Mouse (Mus musculus): ENCODE results near the gene Vamp8.

Vamp8 gene

DNA sequence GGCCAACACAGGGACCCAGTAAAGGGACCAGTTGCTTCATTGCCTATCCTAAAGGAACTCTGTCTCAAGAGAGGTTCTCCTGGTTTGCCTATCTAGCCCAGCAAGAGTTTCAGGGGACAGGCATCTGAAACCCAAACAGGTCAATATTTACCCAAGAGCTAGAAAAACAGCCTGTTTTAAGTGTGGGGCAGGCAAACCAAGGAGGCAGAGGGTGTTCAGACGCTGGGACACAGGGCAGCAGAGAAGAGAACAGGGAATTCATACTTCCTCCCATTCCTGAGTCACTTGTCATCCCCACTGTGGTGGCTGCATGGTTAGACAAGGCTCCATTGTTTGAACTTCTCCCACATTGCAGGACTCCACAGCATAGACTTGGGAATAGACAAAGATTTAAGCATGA, 18.9 kb downstream of the Vamp8 start:
- DNase-seq (ENCODE audit: low spot score) = no peak

DNA sequence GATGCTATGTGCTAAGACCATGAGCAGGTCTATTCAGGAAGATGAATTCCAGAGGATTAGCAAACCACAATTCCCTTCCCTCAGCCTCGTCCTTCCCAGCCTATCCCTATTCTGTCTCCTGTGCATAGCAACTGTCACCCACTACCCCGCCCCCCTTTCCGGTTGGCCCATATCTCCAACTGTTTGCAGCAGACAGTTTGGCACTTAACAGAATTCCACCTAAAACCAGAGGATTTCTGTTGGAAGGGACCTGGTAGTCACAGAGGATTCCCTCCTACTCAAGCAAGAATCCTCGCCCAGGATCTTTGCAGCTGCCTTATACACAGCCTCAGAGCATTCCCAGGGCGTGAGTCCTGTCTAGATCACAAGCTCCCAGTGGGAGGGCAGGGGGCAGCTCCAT, 19.4 kb downstream of the Vamp8 start:
- peak; percentile 65 for DNase-seq (ENCODE audit: low spot score)

DNA sequence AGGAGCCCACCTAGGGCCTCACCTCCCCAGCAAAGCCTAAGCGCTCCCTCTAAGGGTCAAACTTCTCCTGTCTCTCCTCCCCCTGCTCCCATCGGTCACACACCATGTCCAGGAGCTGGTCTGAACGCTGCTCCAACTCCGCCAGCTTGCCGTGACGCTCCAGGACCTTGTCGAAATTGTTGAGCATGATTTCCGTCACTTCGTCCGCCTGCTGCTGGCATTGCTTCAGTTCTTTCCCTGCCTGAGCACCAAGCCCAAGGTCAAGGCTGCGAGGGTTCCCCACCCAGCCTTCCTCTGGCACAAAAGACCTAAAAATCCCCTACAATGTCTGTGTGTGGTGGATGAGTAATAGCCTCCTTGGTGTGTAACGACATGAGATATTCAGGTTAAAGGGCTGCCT, 20.4 kb downstream of the Vamp8 start:
- peak; percentile 54 for DNase-seq (ENCODE audit: low spot score)

DNA sequence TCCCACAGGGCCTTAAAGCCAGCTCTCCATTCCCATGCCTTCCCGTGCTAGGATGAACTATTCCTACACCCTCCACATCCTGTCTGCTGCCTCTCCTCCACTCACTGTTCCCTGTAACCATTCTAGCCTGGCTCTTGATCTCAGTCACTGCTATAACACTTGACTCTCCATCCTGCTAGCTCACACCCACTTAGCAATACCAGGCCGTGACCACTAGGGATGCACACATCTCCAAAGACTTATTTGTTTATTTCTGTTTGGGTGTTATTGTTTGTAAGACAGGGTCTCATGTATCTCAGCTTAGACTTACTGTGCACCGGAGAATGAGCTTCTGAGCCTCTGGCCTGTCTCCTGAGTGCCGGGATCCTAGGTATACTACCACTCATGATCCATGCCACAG, 20.9 kb downstream of the Vamp8 start:
- DNase-seq (ENCODE audit: low spot score) = peak; percentile 50

DNA sequence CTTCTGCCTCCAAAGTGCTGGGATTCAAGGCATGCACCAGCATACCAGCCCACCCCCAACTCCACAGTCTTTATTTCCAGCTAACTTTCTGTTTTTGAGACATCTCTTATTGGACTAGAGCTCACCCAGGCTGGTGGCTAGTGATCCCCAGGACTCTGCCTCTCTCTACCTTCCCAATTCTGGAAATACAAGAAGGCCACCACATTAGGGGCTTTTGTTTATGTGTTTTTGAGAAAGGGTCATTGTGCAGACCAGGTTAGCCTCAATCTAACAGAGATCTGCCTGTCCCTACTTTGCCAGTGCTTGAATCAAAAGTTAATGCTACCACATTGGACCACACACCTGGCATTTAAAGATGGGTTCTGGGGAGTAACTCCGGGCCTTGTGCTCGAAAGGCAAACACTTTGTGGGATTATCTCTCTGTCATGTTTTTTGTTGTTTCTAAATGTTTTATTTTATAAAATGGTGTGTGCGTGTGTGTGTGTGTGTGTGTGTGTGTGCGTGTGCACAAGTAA, 23.0 kb downstream of the Vamp8 start:
- DNase-seq (ENCODE audit: low spot score) = no peak

DNA sequence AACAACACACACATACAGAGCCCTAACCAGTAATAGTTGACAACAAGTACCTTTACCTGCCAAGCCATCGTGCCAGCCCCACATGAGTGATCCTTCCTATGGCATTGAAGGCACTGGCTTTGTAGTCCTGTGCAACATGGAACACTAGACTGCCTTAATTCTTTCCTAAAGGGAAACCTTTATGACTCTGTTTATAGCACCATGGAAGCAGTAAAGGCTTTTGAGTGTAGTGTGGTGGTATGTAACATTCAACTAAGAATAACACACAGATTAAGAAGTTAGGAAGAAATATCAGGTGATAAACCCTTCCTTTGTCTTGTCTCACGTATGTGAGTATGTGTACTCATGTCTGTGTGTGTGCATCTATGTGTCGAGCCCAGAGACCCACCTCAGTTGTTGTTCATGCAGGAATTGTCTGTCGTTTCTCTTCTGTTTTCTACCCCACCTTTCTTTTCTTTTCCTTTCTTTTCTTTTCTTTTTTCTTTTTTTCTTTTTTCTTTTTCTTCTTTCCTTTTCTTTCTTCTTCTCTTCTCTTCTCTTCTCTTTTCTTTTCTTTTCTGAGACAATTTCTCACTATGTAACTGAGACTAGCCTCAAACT, 23.6 kb downstream of the Vamp8 start, which contains the start of gene Rnf181:
Gene Rnf181 (minus strand): TSS at position 113 of the 600 bp plus-strand sequence.
- no peak for DNase-seq (ENCODE audit: low spot score)

DNA sequence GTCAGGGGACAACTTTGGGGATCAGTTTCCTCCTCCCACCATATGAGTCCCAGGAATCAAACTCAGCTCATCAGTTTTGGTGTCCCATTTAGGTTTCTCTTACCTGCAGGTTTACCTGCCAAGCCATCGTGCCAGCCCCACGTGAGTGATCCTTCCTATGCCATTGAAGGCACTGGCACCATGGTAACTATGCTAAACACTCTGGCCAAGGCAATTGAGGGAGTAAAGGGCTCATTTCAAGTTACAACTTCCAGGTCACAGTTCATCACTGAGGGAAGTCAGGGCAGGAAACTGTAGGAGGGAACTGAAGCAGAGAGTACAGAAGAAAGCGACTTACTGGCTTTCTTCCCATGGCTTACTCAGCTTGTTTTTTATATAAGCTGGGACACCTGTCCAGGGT, 24.2 kb downstream of the Vamp8 start:
- no peak for DNase-seq (ENCODE audit: low spot score)

DNA sequence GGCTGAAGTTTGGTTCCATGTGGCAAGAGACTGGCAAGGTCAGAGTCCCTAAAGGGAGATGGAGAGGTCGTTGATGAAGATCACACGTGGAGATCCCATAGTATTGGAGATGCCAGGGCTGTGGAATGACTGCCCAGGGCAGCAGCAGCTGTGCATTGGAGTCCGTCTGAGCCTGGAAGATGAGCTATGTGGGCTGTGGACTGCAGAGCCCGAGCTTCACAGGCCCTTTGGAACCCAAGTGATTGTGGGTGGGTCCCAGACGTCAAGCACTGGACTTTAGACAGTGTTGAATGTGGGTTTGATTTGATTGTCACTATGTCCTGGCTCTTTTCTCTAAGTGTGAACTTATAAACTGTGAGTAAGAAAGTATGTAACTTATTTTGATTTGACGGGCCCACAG, 25.5 kb downstream of the Vamp8 start:
- no peak for DNase-seq (ENCODE audit: low spot score)

DNA sequence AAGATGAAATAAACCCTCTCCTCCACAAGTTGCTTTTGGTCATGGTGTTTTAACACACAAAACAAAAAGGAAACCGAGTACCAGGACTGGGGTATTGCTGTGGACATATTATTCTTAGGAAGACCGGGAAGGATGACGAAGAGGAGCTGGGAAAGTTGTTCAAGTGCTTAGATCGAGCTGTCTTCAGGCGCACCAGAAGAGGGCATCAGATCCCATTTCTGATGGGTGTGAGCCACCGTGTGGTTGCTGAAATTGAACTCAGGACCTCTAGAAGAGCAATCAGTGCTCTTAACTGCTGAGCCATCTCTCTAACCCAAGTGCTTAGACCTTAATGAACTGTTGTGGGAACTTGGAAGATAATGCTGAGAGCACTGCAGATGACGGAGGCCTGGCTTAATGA, 26.5 kb downstream of the Vamp8 start:
- DNase-seq (ENCODE audit: low spot score) = no peak

DNA sequence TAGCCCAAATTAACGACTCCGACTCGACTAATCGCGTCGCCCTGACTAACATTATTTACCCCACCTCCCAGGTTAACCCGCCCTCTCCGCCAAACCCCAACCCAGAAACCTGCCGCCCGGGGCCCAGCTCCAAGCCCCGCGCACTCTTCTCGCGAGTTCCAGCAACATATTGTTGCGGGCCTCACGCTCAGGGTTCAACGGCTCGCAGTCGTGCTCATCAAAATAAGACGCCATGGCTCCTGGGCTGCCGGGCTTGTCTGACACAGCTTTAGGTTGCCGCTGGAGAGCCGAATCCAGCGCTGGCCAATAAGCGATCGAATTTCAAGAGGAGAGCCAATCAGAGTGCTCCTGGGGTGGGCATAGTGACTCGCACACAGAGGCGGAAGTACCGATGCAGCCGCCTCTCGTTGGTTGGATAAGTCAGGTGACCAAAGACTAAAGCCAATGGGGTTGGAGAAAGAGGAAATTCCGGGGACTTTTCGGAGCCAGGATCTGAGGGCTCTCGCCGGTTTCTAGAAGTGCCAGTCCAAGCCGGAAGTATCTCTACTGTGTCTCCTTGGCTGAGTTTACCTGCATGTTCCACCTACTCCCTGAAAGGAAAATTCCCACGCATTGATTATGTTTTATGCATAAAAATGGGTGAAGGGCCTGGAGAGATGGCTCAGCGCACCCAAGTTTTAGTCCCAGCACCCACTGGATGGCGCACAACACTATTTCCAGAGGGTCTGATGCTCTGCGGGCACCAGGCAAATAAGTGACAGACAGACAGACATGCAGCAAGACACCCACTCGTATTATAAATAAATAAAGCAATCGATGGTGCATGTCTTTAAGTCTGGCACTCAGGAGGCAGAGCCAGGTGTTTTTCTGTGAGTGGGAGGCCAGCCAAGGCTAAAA, 28.1 kb downstream of the Vamp8 start:
- peak; percentile 100 for DNase-seq (ENCODE audit: low spot score)

DNA sequence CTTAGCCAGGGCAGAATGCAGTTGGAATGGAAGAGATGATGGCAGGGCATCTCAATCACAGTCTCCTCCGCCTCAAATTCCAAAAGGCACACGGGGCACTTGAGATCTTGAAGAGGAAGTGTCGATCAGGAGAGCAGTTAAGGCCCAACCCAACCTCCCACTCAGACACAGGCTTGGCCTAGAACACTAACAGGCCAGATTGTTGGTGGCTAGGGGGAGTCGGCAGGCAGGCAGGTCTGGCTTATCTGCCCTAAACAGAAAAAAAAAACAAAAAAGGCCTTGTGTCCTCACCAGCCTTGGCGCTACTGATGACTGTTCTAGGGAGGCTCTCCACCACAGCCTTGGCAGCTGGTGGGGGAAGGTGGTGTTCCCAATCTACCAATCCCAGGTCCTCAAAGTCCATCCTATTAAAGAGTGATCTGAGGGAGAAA, 29.4 kb downstream of the Vamp8 start:
- no peak for DNase-seq (ENCODE audit: low spot score)

DNA sequence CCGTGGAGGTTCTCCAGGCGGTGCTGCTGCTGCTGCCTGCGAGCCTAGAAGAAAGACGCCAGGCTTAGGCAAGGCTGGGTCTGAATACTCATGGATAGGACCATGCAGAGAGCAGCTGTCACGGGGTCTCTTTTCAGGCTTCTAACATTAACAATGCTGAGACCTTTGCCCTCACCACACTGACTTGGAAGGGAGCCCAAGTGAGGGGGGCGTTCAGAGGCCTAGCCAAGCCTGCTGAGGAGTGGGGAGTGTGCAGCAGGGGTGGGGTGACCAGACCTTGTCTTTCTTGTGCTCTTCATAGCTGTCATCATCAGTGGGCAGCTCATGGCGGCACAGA, 29.9 kb downstream of the Vamp8 start:
- DNase-seq (ENCODE audit: low spot score) = no peak

DNA sequence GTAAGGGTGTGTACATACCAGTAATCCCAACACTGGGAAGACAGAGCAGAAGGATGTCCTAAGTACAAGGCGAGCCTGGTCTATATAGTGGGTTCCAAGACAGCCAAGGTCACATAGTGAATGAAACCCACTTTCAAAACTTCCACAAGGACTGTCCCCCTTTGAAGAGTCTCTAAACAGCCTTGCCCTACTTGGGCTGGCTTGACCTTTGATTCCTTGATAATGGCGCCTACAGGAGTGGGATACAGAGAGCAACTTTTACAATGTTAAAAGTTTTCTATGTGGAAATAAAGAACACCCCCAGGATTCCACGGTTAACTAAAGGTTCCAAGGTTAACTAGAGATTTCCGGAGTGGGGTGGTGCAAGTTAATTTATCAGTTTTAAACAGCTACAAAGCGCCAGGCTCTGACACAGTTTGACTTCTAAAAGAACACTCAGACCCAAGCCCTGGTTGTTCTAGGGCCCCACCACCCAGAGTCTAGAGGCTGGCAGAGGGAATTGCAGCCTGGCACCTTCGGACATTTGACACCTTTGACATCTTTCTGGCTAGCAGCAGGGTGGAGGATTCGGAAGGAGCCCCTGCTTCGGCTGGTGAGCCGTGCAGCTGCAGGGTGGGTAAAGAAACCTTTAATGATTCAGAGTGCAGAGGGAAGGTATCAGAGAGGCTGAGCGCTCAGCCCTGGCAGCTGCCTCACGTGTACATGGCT, 30.5 kb downstream of the Vamp8 start:
- DNase-seq (ENCODE audit: low spot score) = no peak

DNA sequence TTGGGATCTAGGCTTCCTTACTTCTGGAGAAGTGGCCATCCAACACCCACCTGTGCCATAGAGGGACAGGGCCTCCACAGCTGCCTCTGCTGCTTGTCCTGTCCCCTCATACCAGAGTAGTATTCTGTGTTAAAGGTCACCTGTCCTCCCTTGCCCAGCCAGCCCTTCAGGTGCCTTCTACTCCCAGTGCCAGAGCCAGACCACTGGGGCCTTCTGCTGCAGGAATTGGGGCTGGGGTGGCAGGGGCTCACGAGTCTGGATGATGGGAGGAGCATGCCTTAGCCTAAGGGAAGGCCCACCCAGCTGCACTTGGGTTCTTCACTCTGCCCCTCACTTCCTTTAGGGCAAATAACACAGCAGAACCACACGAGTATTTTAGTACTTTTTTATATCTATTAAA, 31.2 kb downstream of the Vamp8 start:
- DNase-seq (ENCODE audit: low spot score) = no peak

DNA sequence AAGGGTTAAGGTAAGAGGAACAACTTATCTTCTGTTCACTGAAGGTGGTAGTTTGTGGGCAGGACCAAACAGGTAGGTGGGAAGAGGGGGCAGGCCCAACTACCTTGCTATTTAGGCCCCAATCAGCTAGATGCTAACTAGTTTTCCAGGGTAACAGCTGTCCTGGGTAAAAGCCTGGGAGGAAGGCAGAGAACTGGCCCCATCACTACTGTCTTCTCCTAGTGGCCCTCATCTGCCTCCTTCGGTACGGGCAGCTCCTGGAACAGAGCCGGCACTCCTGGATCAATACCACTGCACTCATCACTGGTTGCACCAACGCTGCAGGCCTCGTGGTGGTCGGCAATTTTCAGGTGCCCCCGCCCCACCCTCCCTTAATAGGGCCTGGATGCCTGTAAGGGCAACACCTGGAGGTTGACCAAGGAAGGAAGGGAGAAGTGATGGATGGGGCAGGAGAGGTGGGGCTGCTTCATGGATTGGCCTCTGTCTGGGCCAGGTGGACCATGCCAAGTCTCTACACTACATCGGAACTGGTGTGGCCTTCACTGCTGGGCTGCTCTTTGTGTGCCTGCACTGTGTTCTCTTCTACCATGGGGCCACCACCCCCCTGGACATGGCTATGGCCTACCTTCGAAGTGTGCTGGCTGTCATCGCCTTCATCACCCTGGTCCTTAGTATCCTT, 32.3 kb downstream of the Vamp8 start:
- DNase-seq (ENCODE audit: low spot score) = no peak

DNA sequence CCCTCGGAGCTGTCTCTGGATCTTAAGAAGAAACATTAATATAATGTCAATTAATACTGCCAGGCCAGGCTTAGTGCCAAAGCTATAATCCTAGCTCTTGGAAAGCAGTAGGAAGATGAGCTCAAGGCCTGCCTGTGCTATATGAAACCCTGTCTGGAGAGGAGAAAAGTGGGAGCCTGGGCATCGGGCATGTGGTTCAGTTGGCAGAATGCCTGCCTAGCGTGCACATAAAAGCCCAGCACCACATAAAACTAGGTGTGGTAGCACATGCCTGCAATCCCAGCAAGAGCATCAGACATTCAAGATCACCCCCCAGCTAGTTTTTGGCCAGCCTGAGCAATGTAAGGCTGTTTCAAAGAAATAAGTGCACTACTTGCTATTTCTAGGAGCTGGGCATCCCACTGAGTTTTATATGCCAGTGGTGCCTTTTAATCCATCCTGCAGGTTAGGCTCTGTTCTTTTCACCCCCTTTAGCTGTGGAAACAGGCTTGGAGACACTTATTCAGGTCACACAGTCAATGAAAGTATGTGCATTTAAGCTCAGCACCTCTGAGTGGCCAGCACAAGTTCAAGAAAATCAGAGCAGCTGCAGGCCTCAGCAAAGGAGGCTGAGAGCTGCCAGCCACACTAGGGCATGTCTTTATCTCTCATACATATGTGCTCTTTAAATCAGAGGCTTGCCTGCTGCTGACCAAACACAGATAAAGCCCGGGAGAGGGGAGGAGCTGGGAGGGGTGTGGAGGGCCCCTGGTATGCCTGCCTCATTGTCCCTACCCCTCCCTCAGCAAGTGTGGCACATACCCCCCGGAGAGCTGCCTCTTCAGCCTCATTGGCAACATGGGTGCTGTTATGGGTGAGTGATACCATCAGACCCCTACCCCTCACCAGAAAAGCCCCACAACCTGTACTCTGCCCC, 33.1 kb downstream of the Vamp8 start:
- no peak for DNase-seq (ENCODE audit: low spot score)

DNA sequence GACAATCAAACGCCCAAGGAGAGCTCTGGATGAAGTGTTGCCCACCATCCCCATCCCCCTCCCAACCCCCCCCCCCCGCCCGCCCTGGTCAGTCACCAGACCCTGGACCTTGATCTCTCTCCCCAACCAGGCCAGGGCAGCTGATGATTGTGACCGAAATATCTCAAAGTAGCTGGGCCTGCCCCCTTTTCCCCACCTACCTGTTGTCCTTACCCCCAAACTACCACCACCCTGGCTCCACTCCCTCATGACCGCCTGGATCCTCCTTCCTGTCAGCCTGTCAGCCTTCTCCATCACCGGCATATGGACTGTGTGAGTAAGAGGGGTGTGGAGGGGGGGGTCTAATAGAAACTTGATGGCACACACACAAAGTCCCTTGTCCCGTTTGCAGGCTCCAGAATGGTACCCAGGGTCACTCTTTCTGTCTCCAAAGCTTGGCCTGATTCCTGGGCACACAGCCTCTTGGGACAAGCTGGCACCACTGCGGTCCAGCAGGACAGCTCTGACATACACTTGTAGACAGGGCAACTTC, 34.4 kb downstream of the Vamp8 start:
- DNase-seq (ENCODE audit: low spot score) = no peak

DNA sequence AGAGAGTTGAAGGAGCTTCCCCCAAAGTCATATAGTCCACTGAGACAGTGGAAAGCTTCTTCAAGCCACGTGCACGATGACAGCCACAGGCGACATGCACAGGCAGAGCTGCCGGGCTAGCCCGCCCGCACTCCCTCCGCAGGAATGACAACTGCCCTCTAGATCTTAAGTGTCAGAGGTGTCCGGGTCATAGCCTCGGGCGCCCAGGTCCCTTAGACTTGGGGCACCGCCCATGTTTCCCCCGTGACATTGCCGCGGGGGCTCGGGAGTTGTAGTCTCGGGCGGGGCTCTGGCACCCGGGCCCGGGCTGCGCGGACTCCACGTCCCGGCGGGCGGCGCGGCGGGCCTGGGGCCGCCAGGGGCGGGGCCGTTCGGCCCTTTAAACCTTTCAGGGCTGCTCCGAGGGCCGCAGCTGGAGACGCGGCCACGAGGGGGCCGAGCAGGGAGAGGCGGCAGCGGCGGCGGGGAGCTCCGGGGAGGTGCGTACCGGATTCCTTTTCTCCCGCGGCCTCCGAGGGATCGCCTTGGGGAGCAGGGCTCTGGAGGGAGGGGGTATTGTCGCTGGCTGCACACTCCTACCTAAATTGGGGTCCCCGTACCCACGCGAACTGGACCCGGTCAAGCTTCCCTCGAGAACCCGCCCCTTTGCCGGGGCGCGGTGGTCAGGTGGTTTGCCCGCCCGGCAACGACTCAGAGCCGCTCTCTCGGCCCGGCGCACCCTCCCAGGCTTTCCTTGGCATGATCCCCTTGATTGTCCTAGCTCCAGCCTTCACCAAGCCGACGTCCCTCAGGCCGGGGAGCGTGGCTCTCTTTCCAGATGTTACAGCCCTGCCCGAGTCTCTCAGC, 35.2 kb downstream of the Vamp8 start, which contains the start of gene Tmem150a:
Gene Tmem150a (plus strand): TSS at position 382 of the 846 bp plus-strand sequence.
- peak; percentile 85 for DNase-seq (ENCODE audit: low spot score)

DNA sequence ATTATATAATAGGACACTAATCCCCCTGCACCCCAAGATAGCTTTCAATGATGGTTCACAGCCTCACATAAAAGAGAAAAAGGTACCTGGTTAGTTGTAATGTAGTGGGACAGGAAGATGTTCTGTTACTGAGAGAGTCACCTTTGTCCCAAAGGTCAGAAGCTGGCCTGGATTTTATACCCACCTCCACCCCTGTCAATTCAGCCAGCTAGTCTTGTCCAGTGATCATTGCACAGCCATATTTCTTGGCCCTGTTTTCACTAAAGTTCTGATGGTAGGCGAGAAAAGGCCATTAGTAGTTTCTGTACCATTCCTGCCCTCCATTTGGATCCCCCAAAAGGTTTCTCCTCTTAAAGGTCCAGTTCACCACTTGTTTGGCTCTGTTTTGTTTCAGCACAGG, 36.5 kb downstream of the Vamp8 start:
- no peak for DNase-seq (ENCODE audit: low spot score)
